Mouse (Mus musculus) small intestine, adult 2 months (tissue): ENCODE results near the gene Ifitm1.

Source experiments
- CTCF ChIP-seq: fragments of 200-500 bp; IDR thresholded peaks from 2 replicates; pipeline ENCODE4 v1.5.1; 2012; ENCODE audit warnings: low read depth, mild to moderate bottlenecking, control low read depth, inconsistent platforms, low read length, moderate library complexity, mixed read lengths; ENCODE audit not compliant: insufficient replicate concordance, insufficient read length; ENCODE audit errors: extremely low read depth
- POLR2A ChIP-seq: fragments of 200-500 bp; IDR thresholded peaks from 2 replicates; pipeline ENCODE4 v1.6.1; 2012; ENCODE audit warnings: low read depth, mild to moderate bottlenecking, control low read depth, inconsistent platforms, low read length, moderate library complexity

GRCm38 (mm10) chr7:140948161-140948560 is 18.9 kb upstream of the Ifitm1 start:
- TF ChIP-seq POLR2A (no peak), CTCF (no peak)
